Mouse (Mus musculus): Measurements from ENCODE around the gene Rgp1. TPM values are rescaled to one million over a fixed set of nuclear protein-coding genes. Genes with fewer than 3 reads are reported as not detected.
"Not testable (repeated sequence)": the region's sequence is repeated elsewhere in the genome, so short reads cannot be mapped to it uniquely, and the experiment has no call there.

The Rgp1 gene
- polyA plus RNA-seq, 1 experiment from 2014 or later, result 29.7 TPM

DNA sequence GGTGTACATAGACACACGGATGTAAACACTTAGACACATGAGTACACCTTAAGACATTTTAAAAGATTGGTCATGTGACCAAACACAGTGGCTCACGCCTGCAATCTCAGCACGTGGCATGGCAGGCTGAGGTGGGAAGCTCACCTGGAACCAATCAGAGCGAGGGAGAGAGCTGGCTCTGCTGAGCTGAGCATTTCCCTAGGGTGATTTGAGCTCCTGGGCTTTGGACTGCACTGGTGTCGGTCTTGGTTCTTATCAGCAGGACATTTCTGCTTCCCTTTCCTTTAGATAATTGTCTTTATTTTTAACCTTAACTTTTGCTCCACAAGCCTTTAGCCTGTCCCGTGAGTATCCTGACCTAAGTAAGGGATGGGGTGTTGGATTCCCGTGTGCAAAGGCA is 9.2 kb downstream of the Rgp1 start:
- H3K27ac ChIP-seq, result no peak overlapping the region
- WGBS, result 33% methylated on average over 7 of the region's 7 CpGs
- H3K27me3 ChIP-seq (ENCODE audit: insufficient read depth, poor library complexity, severe bottlenecking), result no peaks in the 10 kb centered on the region
- no peak for DNase-seq (ENCODE audit: low spot score)
- H3K36me3 ChIP-seq, result peaks cover 22% of the 10 kb centered on the region
- no peak overlapping the region for H3K4me3 ChIP-seq
- H3K4me1 ChIP-seq, result peaks cover 35% of the 10 kb centered on the region
- H3K9me3 ChIP-seq, result no peaks in the 10 kb centered on the region

DNA sequence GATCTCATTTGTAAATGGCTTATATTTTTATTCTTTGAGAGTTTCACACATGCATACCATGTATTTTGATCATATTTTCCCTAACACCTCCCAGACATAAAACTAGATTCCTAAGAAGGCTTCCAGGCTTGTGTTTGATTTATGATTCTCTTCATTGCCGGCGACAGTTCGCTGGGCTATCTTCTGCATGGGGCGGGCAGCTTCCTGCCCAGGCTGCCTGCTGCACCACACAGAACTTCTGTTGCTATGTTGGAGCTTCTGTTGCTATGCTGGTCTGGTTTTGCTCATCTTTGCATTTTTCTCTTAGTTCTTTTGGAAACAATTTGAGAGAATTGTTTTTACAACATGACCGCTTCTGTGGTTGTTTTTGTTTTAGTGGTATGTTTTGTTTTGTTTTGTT is 13.0 kb downstream of the Rgp1 start:
- no peak overlapping the region for H3K4me3 ChIP-seq
- H3K36me3 ChIP-seq, result no peaks in the 10 kb centered on the region
- H3K9me3 ChIP-seq, result no peaks in the 10 kb centered on the region
- H3K27ac ChIP-seq, result no peak overlapping the region
- no peaks in the 10 kb centered on the region for H3K27me3 ChIP-seq (ENCODE audit: insufficient read depth, poor library complexity, severe bottlenecking)
- 59% methylated on average over 5 of the region's 5 CpGs for WGBS
- peaks cover 10% of the 10 kb centered on the region; the same call in 1 of the 2 replicates for H3K4me1 ChIP-seq
- DNase-seq (ENCODE audit: low spot score), result no peak

GRCm38 (mm10) chr4:43591961-43592360 is 13.4 kb downstream of the Rgp1 start:
- WGBS, result 71% methylated on average over 3 of the region's 3 CpGs
- Histone ChIP-seq H3K36me3 (no peaks in the 10 kb centered on the region), H3K27ac (no peak overlapping the region), H3K4me3 (no peak overlapping the region), H3K27me3 (ENCODE audit: insufficient read depth, poor library complexity, severe bottlenecking) (no peaks in the 10 kb centered on the region), H3K4me1 (peaks cover 10% of the 10 kb centered on the region; the same call in 1 of the 2 replicates), H3K9me3 (no peaks in the 10 kb centered on the region)
- DNase-seq (ENCODE audit: low spot score), result no peak

- H3K27me3 ChIP-seq (ENCODE audit: insufficient read depth, poor library complexity, severe bottlenecking), result no peaks in the 10 kb centered on the region
- H3K4me1 ChIP-seq, result no peaks in the 10 kb centered on the region
- no peak for DNase-seq (ENCODE audit: low spot score)
- H3K4me3 ChIP-seq, result no peak overlapping the region
- H3K27ac ChIP-seq, result no peak overlapping the region
- 68% methylated on average over 3 of the region's 3 CpGs for WGBS
- H3K9me3 ChIP-seq, result no peaks in the 10 kb centered on the region
- no peaks in the 10 kb centered on the region for H3K36me3 ChIP-seq
These were observed 14.9 kb downstream of the Rgp1 start for GRCm38 (mm10) chr4:43593453-43593852.

- 82% methylated on average over 2 of the region's 2 CpGs for WGBS
- not testable (repeated sequence) for H3K9me3 ChIP-seq; H3K27me3 ChIP-seq (ENCODE audit: insufficient read depth, poor library complexity, severe bottlenecking); H3K36me3 ChIP-seq; H3K4me3 ChIP-seq; H3K27ac ChIP-seq; DNase-seq (ENCODE audit: low spot score); H3K4me1 ChIP-seq
These were observed 18.1 kb downstream of the Rgp1 start for GRCm38 (mm10) chr4:43596597-43596996.

DNA sequence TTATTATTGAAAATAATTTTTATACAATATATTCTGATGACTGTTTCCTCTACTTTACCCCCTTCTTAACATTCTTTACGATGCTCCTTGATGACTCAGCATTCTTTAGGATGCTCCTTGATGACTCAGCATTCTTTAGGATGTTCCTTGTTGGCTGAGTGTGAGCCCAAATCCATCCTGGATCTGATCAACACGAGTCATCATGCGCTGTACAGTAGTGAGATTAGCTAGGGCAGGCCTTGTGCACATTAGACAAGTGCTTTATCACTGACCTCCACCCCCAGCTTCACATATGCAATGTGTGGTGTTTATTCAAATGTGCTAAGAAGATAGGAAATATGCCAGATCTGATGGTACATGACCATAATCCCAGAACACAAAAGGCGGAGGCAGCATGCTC is 19.7 kb downstream of the Rgp1 start:
- no peak for DNase-seq (ENCODE audit: low spot score)
- WGBS, result 83% methylated on average over 4 of the region's 4 CpGs
- H3K27ac ChIP-seq, result no peak overlapping the region

DNA sequence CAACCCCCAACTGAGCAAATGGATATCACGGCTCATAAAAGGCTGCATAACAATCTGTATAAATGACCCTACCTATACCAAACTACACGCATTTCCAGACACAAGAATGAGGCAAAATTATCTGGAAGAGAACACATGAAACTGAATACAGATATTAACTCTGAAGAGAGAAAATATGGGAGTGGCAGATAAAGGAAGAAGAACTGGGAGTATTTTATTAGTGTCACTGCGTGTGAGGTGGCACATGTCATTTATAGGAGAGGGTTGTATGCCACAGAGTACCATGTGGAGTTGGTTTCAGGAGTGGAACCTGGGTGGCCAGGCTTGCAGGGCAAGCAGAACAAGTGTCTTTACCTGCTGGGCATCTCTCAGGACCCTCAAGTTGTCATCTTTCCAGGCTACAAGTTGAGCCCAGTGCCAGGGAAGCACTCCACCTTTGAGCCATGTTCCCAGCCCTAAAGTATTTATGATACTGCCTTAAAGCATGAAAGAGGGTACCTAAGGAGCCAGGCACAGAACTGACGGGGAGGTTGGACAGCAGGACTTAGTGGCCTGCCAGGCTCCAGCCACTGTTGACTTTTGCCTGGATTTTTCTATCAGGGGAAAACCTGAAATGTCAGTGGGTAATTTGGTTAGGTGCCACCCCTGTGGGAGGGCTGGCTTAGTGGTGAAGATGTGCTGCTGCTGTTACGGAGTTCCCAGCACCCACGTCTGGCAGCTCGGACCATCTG is 20.3 kb downstream of the Rgp1 start:
- DNase-seq (ENCODE audit: low spot score), result no peak
- Histone ChIP-seq H3K36me3 (no peaks in the 10 kb centered on the region), H3K27me3 (ENCODE audit: insufficient read depth, poor library complexity, severe bottlenecking) (no peaks in the 10 kb centered on the region), H3K4me1 (no peaks in the 10 kb centered on the region), H3K27ac (no peak overlapping the region), H3K4me3 (no peak overlapping the region), H3K9me3 (no peaks in the 10 kb centered on the region)
- WGBS, result 83% methylated on average over 7 of the region's 7 CpGs

More for the DNA sequence above, 19.7 kb downstream of the Rgp1 start:
- Histone ChIP-seq H3K36me3 (no peaks in the 10 kb centered on the region), H3K4me1 (no peaks in the 10 kb centered on the region), H3K9me3 (no peaks in the 10 kb centered on the region), H3K4me3 (no peak overlapping the region), H3K27me3 (ENCODE audit: insufficient read depth, poor library complexity, severe bottlenecking) (no peaks in the 10 kb centered on the region)

DNA sequence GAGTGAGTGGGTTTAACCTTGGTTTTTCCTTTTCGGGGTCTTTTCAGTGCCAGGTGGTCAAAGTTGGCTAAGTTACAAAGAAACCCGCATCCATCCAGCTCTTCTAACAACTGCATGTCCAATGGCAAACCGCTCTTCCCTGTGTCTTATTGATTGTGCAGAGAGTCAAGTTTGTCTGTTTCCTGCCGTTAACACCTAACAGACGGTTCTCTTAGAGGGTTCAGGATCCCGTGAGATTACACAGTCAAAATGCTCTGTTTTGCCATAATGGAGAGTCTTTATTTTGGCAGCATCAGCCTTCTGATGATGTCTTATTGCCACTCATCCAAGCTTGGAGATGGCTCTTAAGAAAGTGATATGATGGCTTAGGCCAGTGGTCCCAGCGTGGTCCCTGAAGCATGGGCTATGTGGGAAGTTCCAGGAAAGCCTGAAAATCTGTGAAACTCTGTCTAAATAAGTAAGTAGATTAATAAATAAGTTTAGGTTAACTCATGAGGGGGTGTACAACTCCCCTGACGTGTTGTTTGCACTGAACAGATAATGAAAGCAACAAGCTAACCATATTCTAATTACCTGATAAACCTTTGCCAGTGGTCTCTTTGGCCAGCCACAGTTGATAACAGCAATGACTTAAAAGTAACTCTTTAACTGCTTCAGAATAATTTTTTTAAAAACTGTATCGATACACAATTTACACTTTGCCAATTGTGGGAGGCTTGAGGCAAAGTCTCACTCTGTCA is 21.9 kb downstream of the Rgp1 start:
- Histone ChIP-seq H3K4me3 (no peak overlapping the region), H3K4me1 (peaks cover 10% of the 10 kb centered on the region), H3K36me3 (no peaks in the 10 kb centered on the region), H3K9me3 (no peaks in the 10 kb centered on the region), H3K27ac (no peak overlapping the region), H3K27me3 (ENCODE audit: insufficient read depth, poor library complexity, severe bottlenecking) (no peaks in the 10 kb centered on the region)
- DNase-seq (ENCODE audit: low spot score), result no peak
- WGBS, result 76% methylated on average over 9 of the region's 9 CpGs

- Histone ChIP-seq H3K9me3 (no peaks in the 10 kb centered on the region), H3K27ac (no peak overlapping the region), H3K4me1 (peaks cover 10% of the 10 kb centered on the region), H3K4me3 (no peak overlapping the region), H3K27me3 (ENCODE audit: insufficient read depth, poor library complexity, severe bottlenecking) (no peaks in the 10 kb centered on the region), H3K36me3 (no peaks in the 10 kb centered on the region)
- 57% methylated on average over 3 of the region's 3 CpGs for WGBS
- DNase-seq (ENCODE audit: low spot score), result no peak
These were observed 25.6 kb downstream of the Rgp1 start for GRCm38 (mm10) chr4:43604099-43604498.

DNA sequence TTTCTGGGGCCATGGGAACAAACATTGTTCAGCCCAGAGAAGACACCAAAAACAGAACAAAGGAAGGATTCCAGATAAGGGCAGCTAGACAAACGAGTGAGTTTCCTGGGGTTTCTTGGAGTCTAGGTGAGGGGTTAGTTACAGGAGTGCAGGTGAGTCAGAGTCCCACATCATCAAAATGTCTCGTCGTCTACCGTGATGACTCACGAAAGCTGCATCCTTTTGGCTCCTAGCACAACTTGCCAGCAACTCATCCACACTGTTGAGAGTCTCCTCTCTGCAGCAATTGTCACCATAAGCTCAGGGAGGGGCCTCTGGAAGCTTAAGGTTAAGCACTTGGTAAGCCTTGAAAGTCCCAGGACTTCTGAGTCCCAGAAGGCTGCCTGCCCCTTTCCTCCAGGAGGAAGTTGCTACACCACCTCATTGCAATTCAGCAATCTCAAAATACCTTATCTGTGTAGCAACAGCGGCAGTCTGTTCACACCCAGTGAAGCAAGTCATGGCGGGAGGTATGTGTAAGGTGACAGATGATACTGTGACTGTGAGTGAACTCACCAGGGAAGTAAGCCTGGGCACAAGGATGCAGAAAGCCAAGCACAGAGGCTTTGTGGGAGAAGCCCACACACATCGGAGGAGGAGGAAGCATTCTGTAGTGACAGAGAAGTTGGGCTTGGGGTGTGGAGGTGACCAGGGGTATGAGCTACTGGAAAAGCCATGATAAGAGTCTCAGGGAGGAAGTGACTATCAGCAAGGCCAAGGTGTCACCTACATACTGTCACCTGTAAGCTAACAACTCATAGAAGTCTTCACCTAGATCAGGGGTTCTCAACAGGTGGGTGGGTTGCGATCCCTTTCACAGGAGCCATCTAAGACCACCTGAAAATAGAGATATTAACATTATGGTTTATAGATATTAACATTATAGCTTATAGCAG is 26.5 kb downstream of the Rgp1 start:
- Histone ChIP-seq H3K4me3 (no peak overlapping the region), H3K27me3 (ENCODE audit: insufficient read depth, poor library complexity, severe bottlenecking) (no peaks in the 10 kb centered on the region)
- WGBS, result 52% methylated on average over 9 of the region's 9 CpGs

DNA sequence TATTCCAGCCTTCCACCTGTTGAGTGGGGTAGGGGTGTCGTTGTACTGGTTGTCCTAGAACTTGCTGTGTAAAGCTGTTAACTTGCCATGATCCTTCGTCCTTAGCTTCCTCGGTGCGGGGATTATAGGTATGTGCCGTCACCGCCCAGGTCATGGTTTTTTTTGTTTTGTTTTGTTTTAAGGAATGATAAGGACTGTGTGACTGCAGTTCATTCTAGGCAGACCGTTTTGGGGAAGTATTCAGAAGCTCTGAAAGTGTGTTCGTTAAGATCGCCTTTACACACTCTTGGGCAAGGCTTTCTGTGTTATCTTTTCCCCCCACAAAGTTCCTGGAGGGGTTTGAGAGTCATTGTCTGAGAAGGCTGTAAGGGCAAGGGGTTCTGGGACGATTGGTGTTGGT is 34.0 kb downstream of the Rgp1 start:
- Histone ChIP-seq H3K4me3 (no peak overlapping the region), H3K27ac (no peak overlapping the region), H3K27me3 (ENCODE audit: insufficient read depth, poor library complexity, severe bottlenecking) (no peaks in the 10 kb centered on the region), H3K9me3 (no peaks in the 10 kb centered on the region), H3K4me1 (no peaks in the 10 kb centered on the region), H3K36me3 (no peaks in the 10 kb centered on the region)
- 47% methylated on average over 10 of the region's 10 CpGs for WGBS
- no peak for DNase-seq (ENCODE audit: low spot score)

More for the DNA sequence above, 26.5 kb downstream of the Rgp1 start:
- DNase-seq (ENCODE audit: low spot score), result no peak
- H3K27ac ChIP-seq, result no peak overlapping the region
- peaks cover 10% of the 10 kb centered on the region for H3K4me1 ChIP-seq
- H3K9me3 ChIP-seq, result no peaks in the 10 kb centered on the region
- H3K36me3 ChIP-seq, result no peaks in the 10 kb centered on the region

DNA sequence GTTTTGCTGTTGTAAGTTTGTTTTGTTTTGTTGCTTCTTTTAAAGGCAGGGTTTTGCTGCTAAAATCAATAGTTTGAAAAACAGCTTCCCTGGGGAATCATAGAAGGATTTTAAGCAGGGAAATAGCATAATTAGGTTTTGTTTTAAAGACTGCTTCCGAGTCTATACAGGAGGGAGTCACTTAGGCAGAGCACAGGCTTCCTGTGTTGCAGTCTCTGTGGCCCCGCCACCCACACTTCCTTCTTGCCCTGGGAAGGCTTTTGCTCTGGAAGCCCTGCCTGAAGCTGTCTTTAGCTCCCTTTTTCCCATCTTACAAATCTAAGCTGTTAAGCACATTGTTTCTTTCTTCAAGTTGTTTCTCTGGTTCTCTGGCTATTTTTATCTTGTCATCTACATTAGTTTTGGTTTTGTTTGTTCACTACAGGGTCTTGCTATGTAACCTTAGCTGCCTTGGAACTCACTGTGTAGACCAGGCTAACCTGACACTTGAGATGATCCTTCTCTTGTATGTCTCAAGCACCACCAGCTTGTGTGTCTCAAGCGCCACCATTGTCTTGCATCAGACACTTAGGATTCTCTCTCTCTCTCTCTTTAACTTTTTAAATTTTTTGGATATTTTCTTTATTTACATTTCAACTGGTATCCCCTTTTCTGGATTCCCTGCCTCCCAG is 34.7 kb downstream of the Rgp1 start:
- H3K27ac ChIP-seq, result no peak overlapping the region
- DNase-seq (ENCODE audit: low spot score), result no peak
- 64% methylated on average over 3 of the region's 3 CpGs for WGBS
- no peaks in the 10 kb centered on the region for H3K36me3 ChIP-seq
- no peaks in the 10 kb centered on the region for H3K4me1 ChIP-seq
- no peak overlapping the region for H3K4me3 ChIP-seq
- H3K9me3 ChIP-seq, result no peaks in the 10 kb centered on the region
- no peaks in the 10 kb centered on the region for H3K27me3 ChIP-seq (ENCODE audit: insufficient read depth, poor library complexity, severe bottlenecking)
